Mouse (Mus musculus) adrenal gland, adult 10 weeks (tissue): ENCODE measurements around the gene Pin1rt1. TPM values are rescaled to one million over a fixed set of nuclear protein-coding genes. Genes with fewer than 3 reads are reported as not detected.

ENCODE experiments used
- polyA plus RNA-seq: library from polyadenylated mRNA; stranded (reverse); fragments of 350-450 nt; fragmentation: Illumina TruSeq; extraction: RNeasy Lipid Tissue Mini Kit (QIAGEN cat#74804); gene quantifications from one replicate; pipeline ENCODE4 v1.2.3, GENCODE M21; 2014; ENCODE audit warnings: low read depth, low replicate concordance

Pin1rt1 gene
- polyA plus RNA-seq: not detected

GRCm38 (mm10) chr2:104716279-104716678, at the start of gene Pin1rt1:
Gene Pin1rt1 (minus strand): TSS chr2:104716379.

GRCm38 (mm10) chr2:104742741-104743064, 26.5 kb upstream of the Pin1rt1 start, which contains the start of gene Depdc7:
Gene Depdc7 (minus strand): TSS chr2:104742878.

GRCm38 (mm10) chr2:104711585-104712485, 4.3 kb downstream of the Pin1rt1 start, which contains the start of gene Tcp11l1:
Gene Tcp11l1 (minus strand): TSS chr2:104712169.

Other genes with a start within 250 kb of the Pin1rt1 start
- 227 TPM for gene Hipk3, start 221.9 kb downstream of the Pin1rt1 start, polyA plus RNA-seq
- 83.6 TPM for gene Cstf3, start 125.9 kb downstream of the Pin1rt1 start, polyA plus RNA-seq
- gene Tcp11l1, start 4.2 kb downstream of the Pin1rt1 start, polyA plus RNA-seq: 14.2 TPM
- 3.0 TPM for gene Depdc7, start 26.5 kb upstream of the Pin1rt1 start, polyA plus RNA-seq
- gene Qser1, start 100.4 kb upstream of the Pin1rt1 start, polyA plus RNA-seq: 62.0 TPM
- 16.3 TPM for gene Prrg4, start 133.5 kb upstream of the Pin1rt1 start, polyA plus RNA-seq
- 49.6 TPM for gene Ccdc73, start 151.4 kb upstream of the Pin1rt1 start, polyA plus RNA-seq